Mouse (Mus musculus): ENCODE results near the gene Ccdc78. TPM values are rescaled to one million over a fixed set of nuclear protein-coding genes. Genes with fewer than 3 reads are reported as not detected.

The Ccdc78 gene
- polyA plus RNA-seq, 1 experiment from 2014 or later: 0.33 TPM

- no peak overlapping the region for H3K9ac ChIP-seq (ENCODE audit: low read depth, low read length)
- DNase-seq (ENCODE audit: low spot score) (no peak), ATAC-seq (replicated peaks; ENCODE audit: low FRiP score) (no peak)
- peaks cover 20% of the 10 kb centered on the region for H3K4me1 ChIP-seq (replicated peaks; ENCODE audit: control insufficient read depth, insufficient read depth, low read length)
- H3K4me2 ChIP-seq: no peak overlapping the region
- H3K27ac ChIP-seq (ENCODE audit: low read depth, low read length): no peak overlapping the region
- WGBS: 91% methylated on average over 9 of the region's 9 CpGs
- no peaks in the 10 kb centered on the region for H3K9me3 ChIP-seq (ENCODE audit: control insufficient read depth, low read length)
- H3K27me3 ChIP-seq (replicated peaks; ENCODE audit: control insufficient read depth, insufficient read depth, low read length): no peaks in the 10 kb centered on the region
- H3K4me3 ChIP-seq (ENCODE audit: low read depth, low read length): no peak overlapping the region
- peaks cover 11% of the 10 kb centered on the region for H3K36me3 ChIP-seq (ENCODE audit: control insufficient read depth, insufficient read depth, low read length)
Observed at GRCm38 (mm10) chr17:25786781-25787504, 563 bp downstream of the Ccdc78 start.

GRCm38 (mm10) chr17:25791320-25791842 lies 5.0 kb downstream of the Ccdc78 start:
- peaks cover 28% of the 10 kb centered on the region for H3K4me1 ChIP-seq (replicated peaks; ENCODE audit: control insufficient read depth, insufficient read depth, low read length)
- H3K4me3 ChIP-seq (ENCODE audit: low read depth, low read length): peak overlapping the region; percentile 85
- no peaks in the 10 kb centered on the region for H3K27me3 ChIP-seq (replicated peaks; ENCODE audit: control insufficient read depth, insufficient read depth, low read length)
- peak overlapping the region; percentile 81 for H3K9ac ChIP-seq (ENCODE audit: low read depth, low read length)
- DNase-seq (ENCODE audit: low spot score) (no peak), ATAC-seq (replicated peaks; ENCODE audit: low FRiP score) (no peak; the same call in 1 of the 2 replicates)
- H3K9me3 ChIP-seq (ENCODE audit: control insufficient read depth, low read length): no peaks in the 10 kb centered on the region
- WGBS: 30% methylated on average over 19 of the region's 19 CpGs
- H3K27ac ChIP-seq (ENCODE audit: low read depth, low read length): peak overlapping the region; percentile 94
- H3K36me3 ChIP-seq (ENCODE audit: control insufficient read depth, insufficient read depth, low read length): no peaks in the 10 kb centered on the region; the same call in 1 of the 2 replicates
- peak overlapping the region; percentile 82 for H3K4me2 ChIP-seq

GRCm38 (mm10) chr17:25791843-25792527 lies 5.6 kb downstream of the Ccdc78 start:
- H3K4me3 ChIP-seq (ENCODE audit: low read depth, low read length): peak overlapping the region; percentile 85
- DNase-seq (ENCODE audit: low spot score) (peak; percentile 86), ATAC-seq (replicated peaks; ENCODE audit: low FRiP score) (peak; percentile 69)
- no peaks in the 10 kb centered on the region for H3K27me3 ChIP-seq (replicated peaks; ENCODE audit: control insufficient read depth, insufficient read depth, low read length)
- H3K4me1 ChIP-seq (replicated peaks; ENCODE audit: control insufficient read depth, insufficient read depth, low read length): peaks cover 28% of the 10 kb centered on the region
- H3K9me3 ChIP-seq (ENCODE audit: control insufficient read depth, low read length): no peaks in the 10 kb centered on the region
- H3K4me2 ChIP-seq: peak overlapping the region; percentile 82
- WGBS: under 1% methylated on average over 45 of the region's 45 CpGs
- peak overlapping the region; percentile 94 for H3K27ac ChIP-seq (ENCODE audit: low read depth, low read length)
- peak overlapping the region; percentile 81 for H3K9ac ChIP-seq (ENCODE audit: low read depth, low read length)
- H3K36me3 ChIP-seq (ENCODE audit: control insufficient read depth, insufficient read depth, low read length): no peaks in the 10 kb centered on the region; the same call in 1 of the 2 replicates

GRCm38 (mm10) chr17:25792615-25793014 lies 6.2 kb downstream of the Ccdc78 start, which contains the start of gene Fam173a:
TSS of gene Fam173a (minus strand) at chr17:25792901.
- DNase-seq (ENCODE audit: low spot score) (peak; percentile 71), ATAC-seq (replicated peaks; ENCODE audit: low FRiP score) (peak; percentile 46; the same call in 1 of the 2 replicates)
- WGBS: 1% methylated on average over 14 of the region's 14 CpGs
- H3K4me1 ChIP-seq (replicated peaks; ENCODE audit: control insufficient read depth, insufficient read depth, low read length): peaks cover 32% of the 10 kb centered on the region
- H3K4me2 ChIP-seq: peak within 1 kb of the TSS; percentile 82
- H3K27me3 ChIP-seq (replicated peaks; ENCODE audit: control insufficient read depth, insufficient read depth, low read length): no peaks in the 10 kb centered on the region
- peak within 1 kb of the TSS; percentile 81 for H3K9ac ChIP-seq (ENCODE audit: low read depth, low read length)
- H3K9me3 ChIP-seq (ENCODE audit: control insufficient read depth, low read length): no peaks in the 10 kb centered on the region
- H3K36me3 ChIP-seq (ENCODE audit: control insufficient read depth, insufficient read depth, low read length): no peaks in the 10 kb centered on the region; the same call in 1 of the 2 replicates
- peak within 1 kb of the TSS; percentile 85 for H3K4me3 ChIP-seq (ENCODE audit: low read depth, low read length)
- H3K27ac ChIP-seq (ENCODE audit: low read depth, low read length): peak within 1 kb of the TSS; percentile 94

GRCm38 (mm10) chr17:25794197-25794596 lies 7.8 kb downstream of the Ccdc78 start:
- Histone ChIP-seq H3K4me2 (no peak overlapping the region), H3K36me3 (ENCODE audit: control insufficient read depth, insufficient read depth, low read length) (no peaks in the 10 kb centered on the region), H3K9me3 (ENCODE audit: control insufficient read depth, low read length) (no peaks in the 10 kb centered on the region), H3K9ac (ENCODE audit: low read depth, low read length) (no peak overlapping the region), H3K27ac (ENCODE audit: low read depth, low read length) (no peak overlapping the region), H3K4me1 (replicated peaks; ENCODE audit: control insufficient read depth, insufficient read depth, low read length) (peaks cover 33% of the 10 kb centered on the region), H3K27me3 (replicated peaks; ENCODE audit: control insufficient read depth, insufficient read depth, low read length) (no peaks in the 10 kb centered on the region), H3K4me3 (ENCODE audit: low read depth, low read length) (no peak overlapping the region)
- ATAC-seq (replicated peaks; ENCODE audit: low FRiP score) (no peak), DNase-seq (ENCODE audit: low spot score) (no peak)
- 90% methylated on average over 13 of the region's 13 CpGs for WGBS

GRCm38 (mm10) chr17:25794998-25795397 lies 8.6 kb downstream of the Ccdc78 start:
- Histone ChIP-seq H3K27ac (ENCODE audit: low read depth, low read length) (no peak overlapping the region), H3K4me2 (peak overlapping the region; percentile 98; the same call in 1 of the 2 replicates), H3K9ac (ENCODE audit: low read depth, low read length) (no peak overlapping the region)

GRCm38 (mm10) chr17:25795609-25796092 lies 9.3 kb downstream of the Ccdc78 start, which contains the start of gene AC134908.4:
TSS of gene AC134908.4 (minus strand) at chr17:25795659.
- Histone ChIP-seq H3K27ac (ENCODE audit: low read depth, low read length) (no peak within 1 kb of the TSS), H3K9ac (ENCODE audit: low read depth, low read length) (peak within 1 kb of the TSS; percentile 71), H3K4me3 (ENCODE audit: low read depth, low read length) (peak within 1 kb of the TSS; percentile 73), H3K4me1 (replicated peaks; ENCODE audit: control insufficient read depth, insufficient read depth, low read length) (peaks cover 32% of the 10 kb centered on the region), H3K36me3 (ENCODE audit: control insufficient read depth, insufficient read depth, low read length) (no peaks in the 10 kb centered on the region), H3K4me2 (peak within 1 kb of the TSS; percentile 98), H3K9me3 (ENCODE audit: control insufficient read depth, low read length) (no peaks in the 10 kb centered on the region), H3K27me3 (replicated peaks; ENCODE audit: control insufficient read depth, insufficient read depth, low read length) (no peaks in the 10 kb centered on the region)
- no peak for DNase-seq (ENCODE audit: low spot score)
- ATAC-seq (replicated peaks; ENCODE audit: low FRiP score): no peak
- WGBS: 29% methylated on average over 6 of the region's 6 CpGs

More at GRCm38 (mm10) chr17:25794998-25795397, 8.6 kb downstream of the Ccdc78 start:
- Histone ChIP-seq H3K9me3 (ENCODE audit: control insufficient read depth, low read length) (no peaks in the 10 kb centered on the region), H3K27me3 (replicated peaks; ENCODE audit: control insufficient read depth, insufficient read depth, low read length) (no peaks in the 10 kb centered on the region), H3K4me3 (ENCODE audit: low read depth, low read length) (peak overlapping the region; percentile 73; the same call in 1 of the 2 replicates), H3K36me3 (ENCODE audit: control insufficient read depth, insufficient read depth, low read length) (no peaks in the 10 kb centered on the region), H3K4me1 (replicated peaks; ENCODE audit: control insufficient read depth, insufficient read depth, low read length) (peaks cover 33% of the 10 kb centered on the region)
- DNase-seq (ENCODE audit: low spot score) (no peak), ATAC-seq (replicated peaks; ENCODE audit: low FRiP score) (no peak)
- 87% methylated on average over 17 of the region's 17 CpGs for WGBS

- ATAC-seq (replicated peaks; ENCODE audit: low FRiP score): 0 out of 2 replicates have a peak, but pooled peaks have one; percentile 1
- no peaks in the 10 kb centered on the region for H3K36me3 ChIP-seq (ENCODE audit: control insufficient read depth, insufficient read depth, low read length)
- peak; percentile 46 for DNase-seq (ENCODE audit: low spot score)
- peak overlapping the region; percentile 98 for H3K4me2 ChIP-seq
- no peaks in the 10 kb centered on the region; the same call in 1 of the 2 replicates for H3K27me3 ChIP-seq (replicated peaks; ENCODE audit: control insufficient read depth, insufficient read depth, low read length)
- H3K4me1 ChIP-seq (replicated peaks; ENCODE audit: control insufficient read depth, insufficient read depth, low read length): peaks cover 26% of the 10 kb centered on the region
- WGBS: 2% methylated on average over 37 of the region's 37 CpGs
- no peaks in the 10 kb centered on the region for H3K9me3 ChIP-seq (ENCODE audit: control insufficient read depth, low read length)
- H3K27ac ChIP-seq (ENCODE audit: low read depth, low read length): no peak overlapping the region
- H3K4me3 ChIP-seq (ENCODE audit: low read depth, low read length): peak overlapping the region; percentile 73
- H3K9ac ChIP-seq (ENCODE audit: low read depth, low read length): peak overlapping the region; percentile 71
Observed at GRCm38 (mm10) chr17:25796211-25796771, 9.9 kb downstream of the Ccdc78 start.
